Mouse (Mus musculus): Measurements from ENCODE around the gene Gle1. TPM values are rescaled to one million over a fixed set of nuclear protein-coding genes. Genes with fewer than 3 reads are reported as not detected.
"Not testable (repeated sequence)": the region's sequence is repeated elsewhere in the genome, so short reads cannot be mapped to it uniquely, and the experiment has no call there.

Gene Gle1
- 44.1 and 54.0 TPM in 2 replicates for polyA plus RNA-seq (2014; fragmentation: Nextera tagmentation; extraction: Ambion mirVana)

DNA sequence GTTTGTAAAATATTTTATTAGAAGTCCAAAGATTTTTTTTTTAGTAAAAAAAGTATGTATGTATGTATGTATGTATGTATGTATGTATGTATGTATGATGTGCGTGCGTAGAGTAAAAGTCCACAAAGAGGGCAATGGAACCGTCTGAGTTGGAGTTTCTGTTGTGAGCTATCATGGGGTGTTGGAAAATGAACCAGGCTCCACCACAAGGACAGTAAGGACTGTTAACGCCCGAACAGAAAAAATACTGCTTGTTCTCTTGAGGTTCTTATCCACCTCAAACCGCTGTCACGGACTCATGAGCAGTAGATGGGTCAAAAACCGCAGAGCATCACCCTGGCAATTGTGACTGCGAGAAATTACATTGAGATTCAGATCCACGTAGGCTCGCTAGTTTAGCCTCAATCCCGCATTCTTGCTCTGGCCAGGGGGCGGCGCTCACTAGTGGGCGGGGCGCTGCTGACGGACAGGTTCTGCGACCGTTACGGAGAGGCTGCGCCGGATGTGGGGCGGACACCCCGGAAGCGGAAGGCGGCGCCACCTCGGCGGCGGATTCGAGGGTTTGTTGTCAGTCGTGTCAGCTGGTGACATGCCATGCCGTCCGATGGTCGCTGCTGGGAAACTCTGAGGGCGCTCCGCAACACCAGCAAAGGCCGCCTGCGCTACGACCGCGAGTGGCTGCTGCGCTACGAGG, at the start of gene Gle1:
Gene Gle1, plus strand, starts transcription at position 521 of the 694 bp plus-strand sequence.
- DNase-seq (ENCODE audit: low spot score) (peak; percentile 96), ATAC-seq (ENCODE audit: low read depth) (peak; percentile 97)
- H3K4me2 ChIP-seq (ENCODE audit: low read depth, low read length), result peak within 1 kb of the TSS; percentile 73
- H3K27me3 ChIP-seq (replicated peaks; ENCODE audit: control insufficient read depth, insufficient read depth, low read length), result no peaks in the 10 kb centered on the region
- H3K9ac ChIP-seq (ENCODE audit: low read depth, low read length), result peak within 1 kb of the TSS; percentile 67
- 4% methylated on average over 35 of the region's 44 CpGs for WGBS
- peaks cover 7% of the 10 kb centered on the region for H3K4me1 ChIP-seq (ENCODE audit: control insufficient read depth, insufficient read depth, low read length)
- peak within 1 kb of the TSS; percentile 72 for H3K4me3 ChIP-seq (ENCODE audit: low read depth, low read length)
- peak within 1 kb of the TSS; percentile 82 for H3K27ac ChIP-seq (replicated peaks; ENCODE audit: low read depth, low read length)
- H3K9me3 ChIP-seq (ENCODE audit: control insufficient read depth, low read length), result no peaks in the 10 kb centered on the region
- peaks cover 45% of the 10 kb centered on the region for H3K36me3 ChIP-seq (ENCODE audit: control insufficient read depth, insufficient read depth, low read length)

DNA sequence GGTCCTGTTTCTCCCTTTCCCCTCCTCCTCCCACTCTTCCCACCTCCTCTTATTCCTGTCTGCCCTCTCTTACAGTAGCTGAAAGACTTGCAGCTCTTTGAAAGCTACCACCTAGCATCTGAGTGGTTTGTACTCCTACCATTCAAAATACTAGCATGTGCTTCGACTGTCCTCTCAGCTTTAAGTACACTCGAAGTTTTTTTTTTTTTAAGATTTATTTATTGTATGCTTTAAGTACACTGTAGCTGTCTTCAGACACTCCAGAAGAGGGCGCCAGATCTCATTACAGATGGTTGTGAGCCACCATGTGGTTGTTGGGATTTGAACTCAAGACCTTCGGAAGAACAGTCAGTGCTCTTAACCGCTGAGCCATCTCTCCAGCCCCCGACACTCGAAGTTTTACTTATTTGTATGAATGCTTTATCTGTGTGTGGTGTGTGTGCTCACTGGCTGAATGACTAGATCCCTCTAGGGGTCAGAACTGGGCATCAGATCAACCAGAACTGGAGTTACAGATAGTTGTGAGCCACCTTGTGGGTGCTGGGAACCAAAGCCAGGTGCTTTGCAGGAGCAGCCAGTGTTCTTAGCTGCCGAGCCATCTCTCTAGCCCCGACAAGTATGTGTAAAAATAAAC, 48.5 kb upstream of the Gle1 start:
- 82% methylated on average over 9 of the region's 9 CpGs for WGBS
- H3K36me3 ChIP-seq (ENCODE audit: control insufficient read depth, insufficient read depth, low read length); H3K9me3 ChIP-seq (ENCODE audit: control insufficient read depth, low read length); H3K27me3 ChIP-seq (replicated peaks; ENCODE audit: control insufficient read depth, insufficient read depth, low read length); DNase-seq (ENCODE audit: low spot score); H3K9ac ChIP-seq (ENCODE audit: low read depth, low read length); H3K4me2 ChIP-seq (ENCODE audit: low read depth, low read length); ATAC-seq (ENCODE audit: low read depth); H3K4me3 ChIP-seq (ENCODE audit: low read depth, low read length); H3K27ac ChIP-seq (replicated peaks; ENCODE audit: low read depth, low read length): not testable (repeated sequence)
- H3K4me1 ChIP-seq (ENCODE audit: control insufficient read depth, insufficient read depth, low read length), result peaks cover 11% of the 10 kb centered on the region

DNA sequence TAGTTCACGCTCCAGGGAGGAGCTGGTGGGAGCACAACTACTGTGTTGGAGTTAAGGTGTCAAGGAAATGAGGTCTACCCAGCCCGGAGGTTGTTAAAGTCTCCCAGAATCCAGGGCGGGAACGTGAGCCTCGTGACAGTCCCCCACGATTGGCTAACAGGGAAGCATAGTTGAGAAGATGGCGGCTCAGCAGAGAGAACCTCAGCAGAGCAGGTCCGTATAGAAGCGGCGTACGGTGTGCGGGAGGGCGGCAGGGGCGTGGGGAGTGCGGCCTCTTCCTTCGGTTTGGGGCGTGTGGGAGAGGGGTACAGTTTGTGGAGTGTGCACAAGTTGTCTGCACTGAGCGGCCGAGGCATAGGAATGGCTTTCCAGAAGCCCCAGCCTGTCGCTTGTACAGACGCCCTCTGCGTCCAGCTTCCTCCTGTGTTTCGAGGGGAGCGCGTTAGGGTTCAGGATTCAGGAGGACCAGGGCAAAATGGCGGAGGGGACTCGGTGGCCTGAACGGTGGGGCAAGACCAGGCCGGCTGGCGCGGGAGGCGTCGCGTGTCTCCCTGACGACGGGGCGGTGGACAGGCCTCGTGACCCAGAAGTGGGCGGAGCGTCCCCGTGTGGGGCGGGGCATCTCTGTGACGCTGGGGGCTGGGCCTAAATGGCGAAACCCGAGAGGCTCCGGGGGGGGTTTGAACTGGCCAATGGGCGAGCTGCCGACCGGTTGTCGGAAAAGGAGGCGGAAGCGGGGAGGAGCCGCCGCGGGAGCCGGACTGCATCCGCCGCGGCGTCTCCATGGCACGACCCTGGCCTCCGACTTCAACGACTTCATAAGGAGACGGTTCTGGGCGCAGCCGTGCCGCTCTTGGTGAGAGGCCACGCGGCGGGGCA, 45.9 kb upstream of the Gle1 start, which contains the start of gene Odf2:
Gene Odf2, plus strand, starts transcription at position 156 of the 879 bp plus-strand sequence.
- peak within 1 kb of the TSS; percentile 83 for H3K4me2 ChIP-seq (ENCODE audit: low read depth, low read length)
- H3K9me3 ChIP-seq (ENCODE audit: control insufficient read depth, low read length), result no peaks in the 10 kb centered on the region
- WGBS, result 4% methylated on average over 21 of the region's 70 CpGs
- peak within 1 kb of the TSS; percentile 90 for H3K9ac ChIP-seq (ENCODE audit: low read depth, low read length)
- H3K27me3 ChIP-seq (replicated peaks; ENCODE audit: control insufficient read depth, insufficient read depth, low read length), result no peaks in the 10 kb centered on the region
- peak within 1 kb of the TSS; percentile 89 for H3K27ac ChIP-seq (replicated peaks; ENCODE audit: low read depth, low read length)
- peaks cover 11% of the 10 kb centered on the region for H3K4me1 ChIP-seq (ENCODE audit: control insufficient read depth, insufficient read depth, low read length)
- DNase-seq (ENCODE audit: low spot score), result peak; percentile 98
- peaks cover 27% of the 10 kb centered on the region for H3K36me3 ChIP-seq (ENCODE audit: control insufficient read depth, insufficient read depth, low read length)
- peak within 1 kb of the TSS; percentile 91 for H3K4me3 ChIP-seq (ENCODE audit: low read depth, low read length)
- peak; percentile 87 for ATAC-seq (ENCODE audit: low read depth)

DNA sequence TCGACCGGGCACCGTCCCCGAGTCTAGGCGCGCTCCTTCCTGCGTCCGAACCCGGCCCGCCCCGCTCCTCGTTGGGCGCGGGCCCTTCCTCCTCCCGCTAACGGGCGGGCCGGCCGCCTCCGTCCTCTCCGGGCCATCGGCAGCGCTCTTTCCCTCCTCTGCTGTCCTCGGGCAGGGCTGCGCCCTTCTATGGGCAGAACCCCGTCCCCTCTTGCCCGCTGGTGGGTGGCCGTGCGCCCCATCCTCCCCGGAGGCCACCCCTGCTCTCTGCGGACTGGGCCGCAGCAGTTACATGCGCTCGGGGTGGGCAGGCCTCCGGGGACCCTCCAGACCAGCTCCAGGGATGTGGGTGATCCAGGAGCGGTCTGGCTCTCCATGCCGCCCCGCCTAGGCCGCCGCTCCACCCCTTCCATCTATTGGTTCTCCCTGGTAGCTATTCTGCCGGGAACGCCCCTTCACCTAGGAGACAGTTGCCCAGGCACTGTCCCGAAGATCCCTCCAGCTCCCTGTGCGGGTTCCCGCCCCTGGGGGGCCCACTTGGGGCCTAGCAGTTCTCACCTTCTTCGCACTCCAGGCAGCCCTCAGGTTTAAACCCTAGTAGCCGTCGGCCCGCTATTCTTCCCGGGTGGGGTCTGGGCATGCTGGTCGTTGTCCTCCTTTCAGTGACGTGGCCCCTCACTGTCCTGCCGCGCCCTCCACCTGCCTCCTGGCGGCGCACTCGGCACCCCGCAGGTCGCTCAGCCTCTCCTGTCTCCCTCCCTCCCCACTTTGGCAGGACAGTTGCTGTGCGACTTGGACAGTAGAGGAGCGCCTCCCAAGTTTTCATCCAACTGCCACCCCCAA, 45.0 kb upstream of the Gle1 start:
- no peaks in the 10 kb centered on the region for H3K27me3 ChIP-seq (replicated peaks; ENCODE audit: control insufficient read depth, insufficient read depth, low read length)
- peak overlapping the region; percentile 90 for H3K9ac ChIP-seq (ENCODE audit: low read depth, low read length)
- WGBS, result under 1% methylated on average over 33 of the region's 61 CpGs
- H3K4me1 ChIP-seq (ENCODE audit: control insufficient read depth, insufficient read depth, low read length), result peaks cover 11% of the 10 kb centered on the region
- DNase-seq (ENCODE audit: low spot score) (peak; percentile 95), ATAC-seq (ENCODE audit: low read depth) (peak; percentile 93)
- no peaks in the 10 kb centered on the region for H3K9me3 ChIP-seq (ENCODE audit: control insufficient read depth, low read length)
- peak overlapping the region; percentile 83 for H3K4me2 ChIP-seq (ENCODE audit: low read depth, low read length)
- peak overlapping the region; percentile 91 for H3K4me3 ChIP-seq (ENCODE audit: low read depth, low read length)
- H3K36me3 ChIP-seq (ENCODE audit: control insufficient read depth, insufficient read depth, low read length), result peaks cover 36% of the 10 kb centered on the region
- peak overlapping the region; percentile 89 for H3K27ac ChIP-seq (replicated peaks; ENCODE audit: low read depth, low read length)

DNA sequence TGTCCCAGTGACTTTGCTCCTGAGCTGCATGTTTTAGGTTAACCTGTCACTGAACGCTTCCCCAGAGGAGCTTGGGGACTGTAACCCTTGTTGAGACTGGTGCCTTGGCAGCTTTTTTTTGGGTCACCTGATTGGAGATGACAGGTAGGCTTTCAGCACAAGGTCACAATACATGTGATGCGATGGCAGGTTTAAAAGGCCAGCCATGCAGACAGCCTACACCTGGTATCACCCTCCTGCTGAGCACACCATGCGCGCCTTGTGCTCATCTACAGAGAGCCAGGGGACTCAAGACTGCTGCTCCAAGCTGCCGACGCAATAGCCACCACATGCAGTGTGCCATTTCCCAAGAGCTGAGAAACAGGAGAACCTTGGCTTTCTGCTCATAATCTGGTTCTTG, 43.5 kb upstream of the Gle1 start:
- DNase-seq (ENCODE audit: low spot score) (no peak), ATAC-seq (ENCODE audit: low read depth) (no peak)
- Histone ChIP-seq H3K4me1 (ENCODE audit: control insufficient read depth, insufficient read depth, low read length) (peaks cover 11% of the 10 kb centered on the region), H3K27ac (replicated peaks; ENCODE audit: low read depth, low read length) (no peak overlapping the region), H3K4me2 (ENCODE audit: low read depth, low read length) (no peak overlapping the region), H3K9ac (ENCODE audit: low read depth, low read length) (no peak overlapping the region), H3K36me3 (ENCODE audit: control insufficient read depth, insufficient read depth, low read length) (peaks cover 49% of the 10 kb centered on the region), H3K4me3 (ENCODE audit: low read depth, low read length) (no peak overlapping the region), H3K27me3 (replicated peaks; ENCODE audit: control insufficient read depth, insufficient read depth, low read length) (no peaks in the 10 kb centered on the region), H3K9me3 (ENCODE audit: control insufficient read depth, low read length) (no peaks in the 10 kb centered on the region)
- 94% methylated on average over 6 of the region's 6 CpGs for WGBS

DNA sequence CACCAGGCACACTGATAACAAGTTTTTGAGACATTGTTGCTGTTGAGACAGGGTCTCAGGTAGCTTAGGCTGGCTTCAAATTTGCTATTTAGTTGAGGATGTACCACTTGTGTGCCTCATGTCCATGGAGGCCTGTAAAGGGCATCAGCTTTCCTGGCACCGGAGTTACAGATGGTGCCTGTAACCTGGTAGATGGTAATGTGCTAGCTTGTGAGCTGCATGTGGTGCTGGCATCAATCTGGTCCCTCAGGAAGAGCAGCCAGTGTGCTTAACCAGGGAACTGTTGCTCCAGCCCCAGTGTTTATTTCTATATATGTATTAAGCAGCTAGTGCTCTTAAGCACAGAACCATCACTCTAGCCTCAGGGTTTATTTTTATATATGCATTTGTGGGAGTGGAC, 39.2 kb upstream of the Gle1 start:
- no peaks in the 10 kb centered on the region for H3K4me1 ChIP-seq (ENCODE audit: control insufficient read depth, insufficient read depth, low read length)
- no peak for DNase-seq (ENCODE audit: low spot score)
- H3K4me3 ChIP-seq (ENCODE audit: low read depth, low read length), result no peak overlapping the region
- no peak for ATAC-seq (ENCODE audit: low read depth)
- H3K36me3 ChIP-seq (ENCODE audit: control insufficient read depth, insufficient read depth, low read length), result peaks cover 91% of the 10 kb centered on the region
- no peak overlapping the region for H3K9ac ChIP-seq (ENCODE audit: low read depth, low read length)
- H3K4me2 ChIP-seq (ENCODE audit: low read depth, low read length), result no peak overlapping the region
- WGBS, result 93% methylated on average over 1 of the region's 1 CpGs
- H3K9me3 ChIP-seq (ENCODE audit: control insufficient read depth, low read length), result no peaks in the 10 kb centered on the region
- H3K27me3 ChIP-seq (replicated peaks; ENCODE audit: control insufficient read depth, insufficient read depth, low read length), result no peaks in the 10 kb centered on the region
- no peak overlapping the region for H3K27ac ChIP-seq (replicated peaks; ENCODE audit: low read depth, low read length)

DNA sequence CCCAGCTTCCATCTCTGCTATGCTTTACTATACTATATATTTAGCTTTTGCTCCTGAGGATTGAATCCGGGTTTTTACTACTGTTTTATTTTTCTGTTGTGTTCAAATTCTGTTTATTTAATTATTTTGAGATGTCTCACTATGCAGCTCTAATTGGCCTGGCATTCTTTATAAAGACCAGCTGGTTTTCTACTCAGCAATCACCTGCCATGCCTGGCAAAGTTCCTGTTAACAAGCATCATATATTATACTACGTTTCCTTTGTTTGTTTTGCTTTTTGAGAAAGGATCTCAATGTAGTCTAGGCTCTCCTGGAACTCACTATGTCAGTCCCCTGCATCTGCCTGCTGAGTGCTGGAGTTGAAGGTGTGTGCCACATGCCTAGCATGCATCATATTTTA, 37.9 kb upstream of the Gle1 start:
- no peaks in the 10 kb centered on the region for H3K9me3 ChIP-seq (ENCODE audit: control insufficient read depth, low read length)
- no peaks in the 10 kb centered on the region for H3K27me3 ChIP-seq (replicated peaks; ENCODE audit: control insufficient read depth, insufficient read depth, low read length)
- 80% methylated on average over 2 of the region's 2 CpGs for WGBS
- H3K4me3 ChIP-seq (ENCODE audit: low read depth, low read length), result no peak overlapping the region
- no peaks in the 10 kb centered on the region for H3K4me1 ChIP-seq (ENCODE audit: control insufficient read depth, insufficient read depth, low read length)
- no peak overlapping the region for H3K27ac ChIP-seq (replicated peaks; ENCODE audit: low read depth, low read length)
- DNase-seq (ENCODE audit: low spot score) (no peak), ATAC-seq (ENCODE audit: low read depth) (no peak)
- peaks cover 96% of the 10 kb centered on the region for H3K36me3 ChIP-seq (ENCODE audit: control insufficient read depth, insufficient read depth, low read length)
- no peak overlapping the region for H3K4me2 ChIP-seq (ENCODE audit: low read depth, low read length)
- H3K9ac ChIP-seq (ENCODE audit: low read depth, low read length), result no peak overlapping the region

DNA sequence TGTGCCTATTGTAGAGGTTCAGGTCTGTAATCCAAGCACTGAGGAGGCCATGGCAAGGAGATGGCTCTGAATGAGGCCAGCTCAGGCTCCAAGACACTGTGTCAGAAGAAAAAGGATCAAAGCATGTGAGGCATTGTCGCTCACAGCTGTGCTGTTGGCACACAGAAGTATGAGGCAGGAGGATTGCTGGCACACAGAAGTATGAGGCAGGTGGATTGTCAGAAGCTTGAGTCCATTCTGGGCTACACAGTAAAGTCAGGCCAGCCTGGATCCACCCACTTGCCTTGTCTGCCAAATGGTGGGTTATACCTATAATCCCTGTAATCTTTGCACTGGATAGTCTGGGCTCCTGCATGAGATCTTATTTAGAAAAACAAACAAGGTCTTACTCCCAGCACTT, 37.1 kb upstream of the Gle1 start:
- Histone ChIP-seq H3K4me3 (ENCODE audit: low read depth, low read length) (no peak overlapping the region), H3K27ac (replicated peaks; ENCODE audit: low read depth, low read length) (no peak overlapping the region), H3K9ac (ENCODE audit: low read depth, low read length) (no peak overlapping the region), H3K27me3 (replicated peaks; ENCODE audit: control insufficient read depth, insufficient read depth, low read length) (no peaks in the 10 kb centered on the region), H3K36me3 (ENCODE audit: control insufficient read depth, insufficient read depth, low read length) (peaks cover 96% of the 10 kb centered on the region), H3K4me1 (ENCODE audit: control insufficient read depth, insufficient read depth, low read length) (no peaks in the 10 kb centered on the region), H3K9me3 (ENCODE audit: control insufficient read depth, low read length) (no peaks in the 10 kb centered on the region), H3K4me2 (ENCODE audit: low read depth, low read length) (no peak overlapping the region)
- DNase-seq (ENCODE audit: low spot score) (no peak), ATAC-seq (ENCODE audit: low read depth) (no peak)
- 94% methylated on average over 1 of the region's 1 CpGs for WGBS
